Mouse (Mus musculus): ENCODE results near the gene Nup62. TPM values are rescaled to one million over a fixed set of nuclear protein-coding genes. Genes with fewer than 3 reads are reported as not detected.

Gene Nup62
- polyA plus RNA-seq, 1 experiment from 2014 or later, result 83.6 TPM

DNA sequence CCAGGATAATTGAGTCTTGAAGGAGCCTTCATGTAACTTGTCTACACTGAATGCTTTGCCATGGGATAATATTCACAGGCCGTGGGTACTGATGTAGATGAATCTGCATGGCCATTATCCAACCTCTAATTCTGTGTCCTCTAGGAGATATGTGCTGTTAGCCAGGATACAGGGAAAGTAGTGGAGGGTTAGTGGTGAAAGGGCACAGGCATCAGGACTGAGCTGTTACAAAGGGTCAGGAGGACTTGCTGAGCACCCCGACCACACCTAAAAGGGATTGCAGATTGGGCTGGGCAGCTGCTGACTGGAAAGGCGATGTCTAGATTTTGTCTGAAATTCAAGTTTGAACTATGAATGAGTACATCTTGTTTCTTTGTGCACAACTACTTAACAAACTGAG is 4.6 kb downstream of the Nup62 start:
- 79% methylated on average over 3 of the region's 3 CpGs for WGBS

GRCm38 (mm10) chr7:44821666-44822448 is 6.0 kb downstream of the Nup62 start:
- H3K4me3 ChIP-seq, result no peak overlapping the region
- WGBS, result 82% methylated on average over 7 of the region's 7 CpGs
- H3K4me1 ChIP-seq, result peaks cover 51% of the 10 kb centered on the region
- no peak overlapping the region for H3K4me2 ChIP-seq
- H3K27me3 ChIP-seq, result no peaks in the 10 kb centered on the region
- H3K36me3 ChIP-seq, result no peaks in the 10 kb centered on the region; the same call in 1 of the 2 replicates
- no peak for ATAC-seq (ENCODE audit: insufficient number of reproducible peaks, low FRiP score, low TSS enrichment, low read depth)
- no peaks in the 10 kb centered on the region for H3K9me3 ChIP-seq
- H3K27ac ChIP-seq, result no peak overlapping the region
- no peak overlapping the region for H3K9ac ChIP-seq

More for the DNA sequence above, 4.6 kb downstream of the Nup62 start:
- Histone ChIP-seq H3K4me2 (no peak overlapping the region), H3K4me3 (no peak overlapping the region), H3K4me1 (peaks cover 52% of the 10 kb centered on the region), H3K27ac (no peak overlapping the region), H3K9ac (no peak overlapping the region), H3K36me3 (no peaks in the 10 kb centered on the region; the same call in 1 of the 2 replicates), H3K27me3 (no peaks in the 10 kb centered on the region), H3K9me3 (no peaks in the 10 kb centered on the region)
- ATAC-seq (ENCODE audit: insufficient number of reproducible peaks, low FRiP score, low TSS enrichment, low read depth), result no peak

DNA sequence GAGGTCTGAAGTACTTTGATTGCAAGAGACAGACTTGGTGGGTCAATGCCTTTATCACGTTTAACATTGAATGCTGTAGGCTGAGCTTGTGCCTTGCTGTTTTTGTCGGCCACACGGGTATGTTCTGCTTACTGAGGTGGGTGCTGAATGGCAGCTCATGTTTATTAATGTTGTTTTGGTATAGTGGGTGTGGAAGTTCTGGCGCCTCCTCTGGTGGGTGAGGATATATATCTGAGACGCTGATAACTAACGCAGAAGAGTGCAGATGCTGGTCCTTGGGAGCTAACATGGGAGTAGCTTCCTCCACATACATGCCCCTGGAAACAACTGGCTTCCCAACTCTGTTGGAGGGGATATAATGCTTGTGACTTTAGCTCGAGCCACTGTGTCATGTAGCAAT is 7.5 kb downstream of the Nup62 start:
- no peak for ATAC-seq (ENCODE audit: insufficient number of reproducible peaks, low FRiP score, low TSS enrichment, low read depth)
- Histone ChIP-seq H3K4me1 (peaks cover 38% of the 10 kb centered on the region), H3K9ac (no peak overlapping the region), H3K9me3 (no peaks in the 10 kb centered on the region), H3K36me3 (peaks cover 8% of the 10 kb centered on the region), H3K4me3 (no peak overlapping the region), H3K27me3 (no peaks in the 10 kb centered on the region), H3K27ac (no peak overlapping the region), H3K4me2 (no peak overlapping the region)
- WGBS, result 44% methylated on average over 7 of the region's 7 CpGs

- Histone ChIP-seq H3K4me1 (peaks cover 24% of the 10 kb centered on the region), H3K36me3 (peaks cover 23% of the 10 kb centered on the region), H3K4me3 (no peak overlapping the region), H3K27ac (no peak overlapping the region), H3K4me2 (no peak overlapping the region), H3K9ac (no peak overlapping the region), H3K27me3 (no peaks in the 10 kb centered on the region), H3K9me3 (no peaks in the 10 kb centered on the region)
- no peak for ATAC-seq (ENCODE audit: insufficient number of reproducible peaks, low FRiP score, low TSS enrichment, low read depth)
- WGBS, result 16% methylated on average over 3 of the region's 3 CpGs
Observed at GRCm38 (mm10) chr7:44824872-44825271, 9.0 kb downstream of the Nup62 start.

DNA sequence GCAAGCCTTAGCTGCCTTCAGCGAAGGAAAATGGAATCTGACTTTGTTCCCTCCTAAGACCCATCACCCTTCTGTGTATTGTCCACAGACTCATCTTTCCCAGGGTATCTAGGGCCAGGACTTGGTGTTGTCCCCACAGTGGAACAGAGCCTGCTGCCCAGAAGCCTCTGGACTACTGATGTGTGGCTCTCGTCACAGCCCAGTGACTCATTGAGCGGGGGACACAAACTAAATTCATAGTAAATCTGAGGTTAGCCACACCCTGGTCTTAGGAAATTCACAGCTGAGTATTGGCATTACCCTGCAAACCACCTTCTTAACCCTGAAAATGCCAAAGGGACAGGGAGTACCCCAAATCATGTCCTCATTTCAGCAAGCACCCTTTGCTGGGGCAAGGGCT is 10.9 kb downstream of the Nup62 start:
- no peak overlapping the region for H3K9ac ChIP-seq
- H3K4me2 ChIP-seq, result no peak overlapping the region
- H3K4me1 ChIP-seq, result peaks cover 11% of the 10 kb centered on the region; the same call in 1 of the 2 replicates
- ATAC-seq (ENCODE audit: insufficient number of reproducible peaks, low FRiP score, low TSS enrichment, low read depth), result no peak
- H3K36me3 ChIP-seq, result peaks cover 40% of the 10 kb centered on the region
- no peaks in the 10 kb centered on the region for H3K27me3 ChIP-seq
- H3K9me3 ChIP-seq, result no peaks in the 10 kb centered on the region
- H3K4me3 ChIP-seq, result no peak overlapping the region
- 77% methylated on average over 3 of the region's 3 CpGs for whole genome bisulfite sequencing
- no peak overlapping the region for H3K27ac ChIP-seq

DNA sequence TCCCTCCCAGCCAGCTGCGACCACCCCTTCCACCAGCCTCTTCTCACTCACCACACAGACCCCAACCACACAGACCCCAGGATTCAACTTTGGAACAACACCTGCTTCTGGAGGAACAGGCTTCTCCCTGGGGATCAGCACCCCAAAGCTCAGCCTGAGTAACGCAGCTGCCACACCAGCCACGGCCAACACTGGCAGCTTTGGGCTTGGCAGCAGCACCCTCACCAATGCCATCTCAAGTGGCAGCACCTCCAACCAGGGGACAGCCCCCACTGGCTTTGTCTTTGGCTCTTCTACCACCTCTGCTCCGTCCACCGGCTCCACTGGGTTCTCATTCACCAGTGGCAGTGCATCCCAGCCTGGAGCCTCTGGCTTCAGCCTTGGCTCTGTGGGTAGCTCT is 12.8 kb downstream of the Nup62 start:
- H3K27ac ChIP-seq, result no peak overlapping the region
- no peak overlapping the region for H3K4me3 ChIP-seq
- 85% methylated on average over 5 of the region's 5 CpGs for WGBS
- H3K9ac ChIP-seq, result no peak overlapping the region
- ATAC-seq (ENCODE audit: insufficient number of reproducible peaks, low FRiP score, low TSS enrichment, low read depth), result no peak
- no peak overlapping the region for H3K4me2 ChIP-seq
- H3K27me3 ChIP-seq, result no peaks in the 10 kb centered on the region
- H3K36me3 ChIP-seq, result peaks cover 43% of the 10 kb centered on the region
- no peaks in the 10 kb centered on the region for H3K9me3 ChIP-seq
- peaks cover 16% of the 10 kb centered on the region for H3K4me1 ChIP-seq

DNA sequence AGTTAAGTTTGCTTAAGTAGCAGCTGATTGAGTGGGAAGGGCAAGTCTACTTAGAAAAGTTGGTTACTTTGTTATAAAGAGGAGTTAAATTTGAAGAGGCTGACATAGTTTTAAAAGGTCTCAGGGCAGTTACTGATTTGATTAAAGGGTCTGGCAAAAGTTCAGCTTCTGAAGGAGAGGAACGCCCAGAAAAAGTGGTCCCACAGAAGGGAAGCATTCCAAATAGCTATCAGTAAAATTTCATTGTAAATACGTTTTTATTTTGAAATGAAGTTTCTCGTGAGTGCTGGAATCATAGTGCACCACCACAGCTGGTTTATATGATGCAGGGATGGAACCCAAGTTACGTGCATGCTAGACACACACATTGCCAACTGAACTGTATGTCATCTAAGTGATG is 16.9 kb downstream of the Nup62 start:
- no peak overlapping the region for H3K4me2 ChIP-seq
- peaks cover 40% of the 10 kb centered on the region for H3K36me3 ChIP-seq
- ATAC-seq (ENCODE audit: insufficient number of reproducible peaks, low FRiP score, low TSS enrichment, low read depth), result 0 out of 2 replicates have a peak, but pooled peaks have one; percentile 26
- no peaks in the 10 kb centered on the region for H3K27me3 ChIP-seq
- H3K4me3 ChIP-seq, result no peak overlapping the region
- 0 out of 2 replicates have a peak overlapping the region, but pooled peaks have one; percentile 27 for H3K27ac ChIP-seq
- 30% methylated on average over 4 of the region's 4 CpGs for WGBS
- H3K9me3 ChIP-seq, result no peaks in the 10 kb centered on the region
- peaks cover 13% of the 10 kb centered on the region; the same call in 1 of the 2 replicates for H3K4me1 ChIP-seq
- H3K9ac ChIP-seq, result no peak overlapping the region

DNA sequence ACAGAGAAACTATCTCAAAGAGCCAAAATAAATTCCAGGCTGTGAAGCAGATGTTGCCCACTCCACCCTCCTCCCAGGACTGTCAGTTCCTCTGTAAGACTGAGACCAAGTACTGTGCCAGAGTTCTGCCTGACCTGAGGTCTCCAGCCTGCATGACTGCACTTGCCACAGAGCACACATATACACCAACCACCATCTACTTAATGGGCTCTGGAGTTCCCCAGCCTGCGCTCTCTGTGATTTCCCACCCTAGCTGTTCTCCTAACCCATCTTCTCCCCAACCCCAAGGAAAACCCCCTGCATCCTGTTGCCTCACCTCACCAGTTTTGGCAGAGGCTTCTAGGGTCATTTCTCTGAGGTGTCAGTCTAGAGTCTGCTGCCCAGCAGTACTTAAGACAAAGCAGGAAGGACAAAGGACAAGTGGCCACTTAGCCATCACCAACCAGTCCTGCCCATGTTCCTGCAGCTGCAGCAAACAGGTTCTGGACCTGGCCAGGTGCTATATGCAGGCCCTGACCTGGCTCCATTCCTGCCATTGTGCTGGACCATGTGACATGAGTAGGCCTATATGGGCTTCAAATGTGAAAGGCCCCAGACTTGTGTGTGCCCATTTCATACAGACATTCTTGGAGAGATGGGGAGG is 19.6 kb downstream of the Nup62 start:
- H3K9me3 ChIP-seq, result no peaks in the 10 kb centered on the region
- peaks cover 17% of the 10 kb centered on the region for H3K27me3 ChIP-seq
- ATAC-seq (ENCODE audit: insufficient number of reproducible peaks, low FRiP score, low TSS enrichment, low read depth), result no peak
- peaks cover 16% of the 10 kb centered on the region for H3K36me3 ChIP-seq
- peaks cover 28% of the 10 kb centered on the region for H3K4me1 ChIP-seq
- 84% methylated on average over 1 of the region's 1 CpGs for WGBS
- H3K4me2 ChIP-seq, result no peak overlapping the region
- no peak overlapping the region for H3K9ac ChIP-seq
- no peak overlapping the region for H3K27ac ChIP-seq
- H3K4me3 ChIP-seq, result no peak overlapping the region

DNA sequence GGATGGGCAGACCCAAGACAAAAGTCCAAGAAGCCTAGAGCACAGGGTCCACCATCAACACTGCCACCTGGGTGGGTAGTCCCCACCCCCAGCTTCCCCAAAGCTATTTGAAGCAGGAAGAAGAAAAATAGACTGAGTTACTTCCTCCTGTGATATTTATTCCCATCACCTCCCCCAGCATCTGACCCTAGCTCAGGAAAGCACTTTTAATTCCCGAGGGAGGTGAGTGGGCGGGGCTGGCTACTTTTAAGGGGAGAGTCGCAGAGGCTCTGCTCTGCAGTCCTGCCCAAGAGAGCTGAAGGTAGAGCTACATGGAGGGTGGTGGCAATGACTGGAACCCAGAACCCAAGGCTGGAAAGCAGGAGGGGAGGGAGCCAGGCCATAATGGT is 20.1 kb downstream of the Nup62 start:
- Histone ChIP-seq H3K9me3 (no peaks in the 10 kb centered on the region), H3K4me2 (no peak overlapping the region), H3K27me3 (peaks cover 23% of the 10 kb centered on the region), H3K9ac (no peak overlapping the region), H3K27ac (no peak overlapping the region), H3K36me3 (peaks cover 16% of the 10 kb centered on the region), H3K4me1 (peaks cover 29% of the 10 kb centered on the region), H3K4me3 (no peak overlapping the region)
- ATAC-seq (ENCODE audit: insufficient number of reproducible peaks, low FRiP score, low TSS enrichment, low read depth), result no peak
- 41% methylated on average over 3 of the region's 3 CpGs for WGBS

DNA sequence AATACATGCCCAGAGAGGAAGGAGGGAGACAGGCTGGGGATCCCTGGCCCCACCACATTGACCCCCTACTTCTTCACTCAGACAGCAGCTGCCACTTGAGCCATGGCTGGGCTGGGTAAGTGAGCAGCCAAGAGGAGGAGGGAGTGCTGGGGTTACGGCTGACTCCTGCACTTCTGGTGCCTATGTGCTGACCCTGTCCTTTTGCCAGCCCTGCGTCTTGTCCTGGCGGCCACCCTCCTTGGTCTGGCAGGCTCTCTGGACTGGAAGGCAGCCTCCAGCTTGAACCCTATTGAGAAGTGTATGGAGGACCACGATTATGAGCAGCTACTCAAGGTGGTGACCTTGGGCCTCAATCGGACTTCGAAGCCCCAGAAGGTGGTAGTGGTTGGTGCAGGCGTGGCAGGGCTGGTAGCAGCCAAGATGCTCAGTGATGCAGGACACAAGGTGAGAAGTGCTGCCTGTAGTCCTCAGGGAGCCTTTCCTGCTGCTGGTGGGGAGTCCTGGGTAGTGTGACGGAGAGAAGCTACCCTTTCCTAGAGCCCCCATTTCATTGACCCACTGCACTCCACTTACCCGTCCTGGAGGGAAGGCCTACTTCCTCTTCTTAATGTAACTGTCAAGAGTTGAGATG is 20.6 kb downstream of the Nup62 start:
- H3K27ac ChIP-seq, result no peak overlapping the region
- no peak overlapping the region for H3K4me3 ChIP-seq
- no peaks in the 10 kb centered on the region for H3K9me3 ChIP-seq
- no peak overlapping the region for H3K4me2 ChIP-seq
- no peak overlapping the region for H3K9ac ChIP-seq
- 84% methylated on average over 9 of the region's 9 CpGs for WGBS
- peaks cover 17% of the 10 kb centered on the region for H3K36me3 ChIP-seq
- no peak for ATAC-seq (ENCODE audit: insufficient number of reproducible peaks, low FRiP score, low TSS enrichment, low read depth)
- peaks cover 28% of the 10 kb centered on the region for H3K27me3 ChIP-seq
- H3K4me1 ChIP-seq, result peaks cover 28% of the 10 kb centered on the region

GRCm38 (mm10) chr7:44838073-44838472 is 22.2 kb downstream of the Nup62 start:
- no peak overlapping the region for H3K27ac ChIP-seq
- no peak overlapping the region for H3K4me3 ChIP-seq
- peaks cover 38% of the 10 kb centered on the region for H3K27me3 ChIP-seq
- H3K4me1 ChIP-seq, result peaks cover 21% of the 10 kb centered on the region
- H3K9ac ChIP-seq, result no peak overlapping the region
- no peaks in the 10 kb centered on the region for H3K9me3 ChIP-seq
- no peak overlapping the region for H3K4me2 ChIP-seq
- WGBS, result 88% methylated on average over 6 of the region's 6 CpGs
- H3K36me3 ChIP-seq, result peaks cover 28% of the 10 kb centered on the region
- ATAC-seq (ENCODE audit: insufficient number of reproducible peaks, low FRiP score, low TSS enrichment, low read depth), result no peak

- H3K27me3 ChIP-seq, result peaks cover 38% of the 10 kb centered on the region
- peak overlapping the region; percentile 75 for H3K4me2 ChIP-seq
- H3K36me3 ChIP-seq, result peaks cover 39% of the 10 kb centered on the region
- H3K9ac ChIP-seq, result peak overlapping the region; percentile 31; the same call in 1 of the 2 replicates
- no peak overlapping the region for H3K27ac ChIP-seq
- no peak for ATAC-seq (ENCODE audit: insufficient number of reproducible peaks, low FRiP score, low TSS enrichment, low read depth)
- H3K4me1 ChIP-seq, result peaks cover 16% of the 10 kb centered on the region
- peak overlapping the region; percentile 33 for H3K4me3 ChIP-seq
- H3K9me3 ChIP-seq, result no peaks in the 10 kb centered on the region
- 25% methylated on average over 11 of the region's 11 CpGs for WGBS
Observed at GRCm38 (mm10) chr7:44839171-44839490, 23.2 kb downstream of the Nup62 start.

All from limb, embryonic 15.5 days (tissue).